Mouse (Mus musculus) heart, postnatal 25 days (tissue): ENCODE results near the gene Lamb2. TPM values are rescaled to one million over a fixed set of nuclear protein-coding genes. Genes with fewer than 3 reads are reported as not detected.

Experiments used
- DNase-seq: peaks from one replicate; pipeline ENCODE4 v3.0.0; 2022; ENCODE audit warnings: low spot score
- intact Hi-C: fragments of 180-260 bp; cut with DNase I; formaldehyde crosslinking; loops from one replicate; pipeline ENCODE4 v1.15.1; 2025
- total RNA-seq, 2 experiments: library from RNA; stranded (reverse); gene quantifications; 2 replicates each; pipeline ENCODE4 v1.2.3; 2021

Lamb2 gene
- total RNA-seq, 2 experiments from 2014 or later: 354 to 360 TPM

- intact Hi-C loops: loop anchor here (1.0 kb wide), 1 partner anchor 18 kb away; no protein-coding TSS in a partner anchor
- peak; percentile 75 for DNase-seq
Measured at GRCm38 (mm10) chr9:108460319-108461178, 19.0 kb upstream of the Lamb2 start, which contains the start of gene Ccdc71. TSS of gene Ccdc71 (plus strand) at chr9:108460527.

GRCm38 (mm10) chr9:108461181-108461631 lies 18.3 kb upstream of the Lamb2 start, which contains the start of gene Klhdc8b:
TSS of gene Klhdc8b (minus strand) at chr9:108461581.
- no peak for DNase-seq
- intact Hi-C loops: loop anchor here (1.0 kb wide), 1 partner anchor 17 kb away; no protein-coding TSS in a partner anchor

- intact Hi-C loops: loop anchor here (1.0 kb wide), 1 partner anchor 17 kb away; no protein-coding TSS in a partner anchor
- DNase-seq: no peak
Measured at GRCm38 (mm10) chr9:108461675-108462074, 17.9 kb upstream of the Lamb2 start.

- no peak for DNase-seq
- intact Hi-C loops: no loop called here
Measured at GRCm38 (mm10) chr9:108462192-108462591, 17.3 kb upstream of the Lamb2 start.

- intact Hi-C loops: no loop called here
- DNase-seq: no peak
Measured at GRCm38 (mm10) chr9:108463713-108464112, 15.8 kb upstream of the Lamb2 start.

GRCm38 (mm10) chr9:108466219-108466618 lies 13.3 kb upstream of the Lamb2 start:
- no peak for DNase-seq
- intact Hi-C loops: no loop called here

- DNase-seq: no peak
- intact Hi-C loops: no loop called here
Measured at GRCm38 (mm10) chr9:108469430-108469829, 10.1 kb upstream of the Lamb2 start.

- no peak for DNase-seq
- intact Hi-C loops: no loop called here
Measured at GRCm38 (mm10) chr9:108469845-108470244, 9.7 kb upstream of the Lamb2 start.

GRCm38 (mm10) chr9:108474528-108474927 lies 5.0 kb upstream of the Lamb2 start:
- intact Hi-C loops: no loop called here
- DNase-seq: no peak

- DNase-seq: peak; percentile 85
- intact Hi-C loops: loop anchor here (1.0 kb wide), 1 partner anchor 17 kb away; the partner anchor contains the start of gene Klhdc8b
Measured at GRCm38 (mm10) chr9:108478638-108479156, 839 bp upstream of the Lamb2 start.

- intact Hi-C loops: no loop called here
- DNase-seq: no peak
Measured at GRCm38 (mm10) chr9:108479241-108479640, 295 bp upstream of the Lamb2 start.

- intact Hi-C loops: no loop called here
- no peak for DNase-seq
Measured at GRCm38 (mm10) chr9:108480813-108481519, 1.4 kb downstream of the Lamb2 start.

GRCm38 (mm10) chr9:108481520-108482210 lies 2.1 kb downstream of the Lamb2 start:
- intact Hi-C loops: no loop called here
- no peak for DNase-seq

- DNase-seq: no peak
- intact Hi-C loops: no loop called here
Measured at GRCm38 (mm10) chr9:108483051-108483790, 3.7 kb downstream of the Lamb2 start.

GRCm38 (mm10) chr9:108484021-108484420 lies 4.5 kb downstream of the Lamb2 start:
- intact Hi-C loops: no loop called here
- DNase-seq: no peak

GRCm38 (mm10) chr9:108485301-108485875 lies 5.9 kb downstream of the Lamb2 start:
- intact Hi-C loops: no loop called here
- DNase-seq: no peak

GRCm38 (mm10) chr9:108486973-108487530 lies 7.5 kb downstream of the Lamb2 start:
- intact Hi-C loops: no loop called here
- DNase-seq: no peak

- no peak for DNase-seq
- intact Hi-C loops: no loop called here
Measured at GRCm38 (mm10) chr9:108488403-108488802, 8.9 kb downstream of the Lamb2 start.
